Mouse (Mus musculus): ENCODE data around the gene Polr2f. TPM values are rescaled to one million over a fixed set of nuclear protein-coding genes. Genes with fewer than 3 reads are reported as not detected.
A peak's percentile ranks its signal among the peaks of the same experiment; 100 is the strongest.

Polr2f gene
- total and polyA plus RNA-seq, 3 experiments: 423 to 510 TPM; not detected in 1

DNA sequence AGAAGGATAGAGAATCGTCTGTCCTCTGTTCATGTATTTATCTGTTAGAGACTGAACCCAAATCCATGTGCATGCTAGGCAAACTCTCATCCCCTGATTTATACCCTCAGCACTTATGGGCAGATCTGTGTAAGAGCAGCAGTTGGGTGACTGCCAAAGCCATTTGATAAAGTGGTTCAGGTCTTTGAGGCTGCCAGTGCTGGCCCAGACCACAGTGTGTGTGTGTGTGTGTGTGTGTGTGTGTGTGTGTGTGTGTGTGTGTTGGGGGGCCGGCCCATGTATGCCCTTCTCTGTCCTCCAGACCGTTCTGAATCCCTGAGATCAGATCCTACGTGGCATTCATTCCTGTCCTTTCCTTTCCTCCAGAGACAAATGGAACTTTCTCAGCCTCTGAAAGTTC, 29.0 kb upstream of the Polr2f start:
- Histone ChIP-seq H3K9ac (ENCODE audit: control insufficient read depth, low read depth, low read length, poor library complexity, severe bottlenecking) (no peak overlapping the region), H3K27ac (ENCODE audit: control insufficient read depth, low read depth, low read length) (no peak overlapping the region), H3K36me3 (ENCODE audit: control insufficient read depth in 1 of 2, insufficient read depth in 2 of 2, low read length in 2 of 2) (peaks cover 0 to 6% of the 10 kb centered on the region in 2 experiments; a peak in 3 of 4 replicates), H3K27me3 (ENCODE audit: control insufficient read depth in 1 of 2, insufficient read depth in 2 of 2, low read length in 2 of 2) (no peaks in the 10 kb centered on the region), H3K4me1 (ENCODE audit: control insufficient read depth in 1 of 2, insufficient read depth in 2 of 2, low read length in 2 of 2) (peaks cover 3 to 8% of the 10 kb centered on the region in 2 experiments; a peak in 3 of 4 replicates), H3K4me3 (ENCODE audit: control insufficient read depth in 1 of 2, insufficient read depth in 1 of 2, low read depth in 2 of 2, low read length in 2 of 2) (no peak overlapping the region), H3K79me2 (ENCODE audit: control insufficient read depth, insufficient read depth, low read length, poor library complexity) (no peaks in the 10 kb centered on the region; the same call in 1 of the 2 replicates), H3K9me3 (replicated peaks; ENCODE audit: insufficient read depth, low read length) (no peaks in the 10 kb centered on the region)
- no peak for TF ChIP-seq ZNF384 (IDR thresholded peaks at IDR 0.05; ENCODE audit: low read depth, low read length)
- no peak for TF ChIP-seq USF1 (IDR thresholded peaks at IDR 0.05; ENCODE audit: low read depth, low read length)
- peak; percentile 12; the same call in 1 of the 2 replicates for TF ChIP-seq GATA1 (IDR thresholded peaks at IDR 0.05; ENCODE audit: low read depth, low read length)
- TF ChIP-seq POLR2AphosphoS2 (IDR thresholded peaks at IDR 0.05; ENCODE audit: low read length): no peak
- DNase-seq (ENCODE audit: low read depth, low spot score): peak; percentile 73

DNA sequence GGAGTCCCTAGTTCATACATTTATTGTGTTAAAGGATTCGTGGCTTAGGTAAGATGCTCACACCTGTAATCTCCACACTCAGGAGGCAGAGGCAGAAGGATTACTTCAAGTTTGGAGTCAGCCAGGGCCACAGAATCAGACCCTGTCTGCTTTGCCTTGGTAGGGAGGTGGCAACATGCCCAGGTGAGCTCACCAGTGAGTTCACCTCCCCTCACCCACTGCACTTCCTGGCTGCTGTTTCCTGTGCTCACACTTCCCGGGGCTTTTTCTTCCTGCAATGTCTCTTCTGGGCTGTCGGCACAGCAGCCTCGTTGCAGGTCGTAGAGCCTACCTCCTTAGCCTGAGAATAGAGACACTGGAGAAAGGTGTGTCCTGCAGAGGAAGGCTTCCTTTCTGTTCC, 25.5 kb upstream of the Polr2f start:
- peaks cover 0 to 2% of the 10 kb centered on the region in 2 experiments; a peak in 3 of 4 replicates for H3K36me3 ChIP-seq (ENCODE audit: control insufficient read depth in 1 of 2, insufficient read depth in 2 of 2, low read length in 2 of 2)
- H3K4me1 ChIP-seq (ENCODE audit: control insufficient read depth in 1 of 2, insufficient read depth in 2 of 2, low read length in 2 of 2): peaks cover 1 to 2% of the 10 kb centered on the region in 2 experiments; a peak in 2 of 4 replicates
- TF ChIP-seq USF2 (IDR thresholded peaks at IDR 0.05; ENCODE audit: borderline replicate concordance in 1 of 2, insufficient read depth in 1 of 2, low read depth in 1 of 2, low read length in 2 of 2): no peak
- TF ChIP-seq NRF1 (IDR thresholded peaks at IDR 0.05; ENCODE audit: insufficient read depth, low read depth, low read length, poor library complexity, severe bottlenecking): no peak
- TF ChIP-seq USF1 (IDR thresholded peaks at IDR 0.05; ENCODE audit: low read depth, low read length): no peak
- TF ChIP-seq TAL1 (IDR thresholded peaks at IDR 0.05; ENCODE audit: low read length): no peak
- TF ChIP-seq SIN3A (IDR thresholded peaks at IDR 0.05; ENCODE audit: low read length): no peak
- TF ChIP-seq ZKSCAN1 (IDR thresholded peaks at IDR 0.05; ENCODE audit: low read depth, low read length): no peak
- no peak overlapping the region for H3K27ac ChIP-seq (ENCODE audit: control insufficient read depth, low read depth, low read length)
- DNase-seq (ENCODE audit: low read depth, low spot score): no peak
- no peaks in the 10 kb centered on the region for H3K79me2 ChIP-seq (ENCODE audit: control insufficient read depth, insufficient read depth, low read length, poor library complexity)
- no peak overlapping the region for H3K9ac ChIP-seq (ENCODE audit: control insufficient read depth, low read depth, low read length, poor library complexity, severe bottlenecking)
- no peaks in the 10 kb centered on the region for H3K9me3 ChIP-seq (replicated peaks; ENCODE audit: insufficient read depth, low read length)
- H3K4me3 ChIP-seq (ENCODE audit: control insufficient read depth in 1 of 2, insufficient read depth in 1 of 2, low read depth in 2 of 2, low read length in 2 of 2): no peak overlapping the region
- H3K27me3 ChIP-seq (ENCODE audit: control insufficient read depth in 1 of 2, insufficient read depth in 2 of 2, low read length in 2 of 2): no peaks in the 10 kb centered on the region

DNA sequence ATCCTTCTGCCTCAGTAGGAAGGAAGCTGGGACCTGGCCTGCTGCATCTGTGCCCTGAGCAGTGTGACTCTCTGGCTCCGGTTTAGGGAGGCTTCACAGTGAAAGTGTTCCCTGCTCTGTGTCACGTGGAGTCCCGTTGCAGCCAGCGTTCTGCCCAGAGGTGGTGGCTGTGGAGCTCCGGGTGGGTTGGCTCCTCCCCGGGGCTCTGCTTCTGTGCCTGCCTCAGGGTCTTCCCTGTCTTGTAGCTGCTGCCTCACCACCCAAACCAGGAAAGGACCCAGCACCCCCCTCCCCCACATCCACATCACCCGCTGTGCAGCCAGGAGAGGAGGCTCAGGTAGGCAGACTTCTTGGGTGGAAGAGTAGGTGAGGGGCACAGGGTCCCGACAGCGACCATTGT, 21.3 kb upstream of the Polr2f start:
- no peaks in the 10 kb centered on the region for H3K79me2 ChIP-seq (ENCODE audit: control insufficient read depth, insufficient read depth, low read length, poor library complexity)
- no peaks in the 10 kb centered on the region; a peak in 1 of 4 replicates for H3K36me3 ChIP-seq (ENCODE audit: control insufficient read depth in 1 of 2, insufficient read depth in 2 of 2, low read length in 2 of 2)
- no peaks in the 10 kb centered on the region for H3K9me3 ChIP-seq (replicated peaks; ENCODE audit: insufficient read depth, low read length)
- DNase-seq (ENCODE audit: low read depth, low spot score): no peak
- no peak overlapping the region for H3K4me3 ChIP-seq (ENCODE audit: control insufficient read depth in 1 of 2, insufficient read depth in 1 of 2, low read depth in 2 of 2, low read length in 2 of 2)
- H3K9ac ChIP-seq (ENCODE audit: control insufficient read depth, low read depth, low read length, poor library complexity, severe bottlenecking): no peak overlapping the region
- no peaks in the 10 kb centered on the region for H3K4me1 ChIP-seq (ENCODE audit: control insufficient read depth in 1 of 2, insufficient read depth in 2 of 2, low read length in 2 of 2)
- no peak overlapping the region for H3K27ac ChIP-seq (ENCODE audit: control insufficient read depth, low read depth, low read length)
- H3K27me3 ChIP-seq (ENCODE audit: control insufficient read depth in 1 of 2, insufficient read depth in 2 of 2, low read length in 2 of 2): no peaks in the 10 kb centered on the region
- TF ChIP-seq MAFK (IDR thresholded peaks at IDR 0.05; ENCODE audit: borderline replicate concordance, low read depth, low read length): no peak
- no peak for TF ChIP-seq MAZ (IDR thresholded peaks at IDR 0.05; ENCODE audit: low read depth, low read length)
- TF ChIP-seq E2F4 (IDR thresholded peaks at IDR 0.05; ENCODE audit: borderline replicate concordance, low read depth, low read length): no peak
